Mouse (Mus musculus) left cerebral cortex, postnatal 36 days (tissue): ENCODE data around the gene Gm43064. TPM values are rescaled to one million over a fixed set of nuclear protein-coding genes. Genes with fewer than 3 reads are reported as not detected.

ENCODE experiments used
- total RNA-seq, 2 experiments: library from RNA; stranded (reverse); gene quantifications; 2 replicates each; pipeline ENCODE4 v1.2.3; 2021

The Gm43064 gene
- total RNA-seq, 2 experiments from 2014 or later, result 0.15 to 1.0 TPM

Other genes starting within 250 kb of the Gm43064 start
- 10 to 100 TPM; 19.0 to 24.1 TPM for gene Syt6, start 234.3 kb upstream of the Gm43064 start, total RNA-seq
- gene Atg4a-ps, start 163.5 kb upstream of the Gm43064 start, total RNA-seq, result under 1 TPM in 1 of 2 experiments, not detected in 1; 0.62 TPM
- gene Olfml3, start 71.6 kb upstream of the Gm43064 start, total RNA-seq, result 10 to 100 TPM; 12.7 to 13.3 TPM
- gene Gm10964, start 70.2 kb upstream of the Gm43064 start, total RNA-seq, result not detected
- 100 to 1,000 TPM; 110 to 129 TPM for gene Hipk1, start 18.0 kb upstream of the Gm43064 start, total RNA-seq
- gene Dclre1b, start 129 bp upstream of the Gm43064 start, total RNA-seq, result 10 to 100 TPM; 10.6 to 11.0 TPM
- 10 to 100 TPM; 12.1 to 14.3 TPM for gene Ap4b1, start 53 bp upstream of the Gm43064 start, total RNA-seq
- 1 to 10 TPM in 1 of 2 experiments, under 1 TPM in 1; 0.47 to 1.2 TPM for gene Bcl2l15, start 23.0 kb downstream of the Gm43064 start, total RNA-seq
- 1 to 10 TPM; 1.4 to 1.6 TPM for gene Ptpn22, start 50.2 kb downstream of the Gm43064 start, total RNA-seq
- gene Rsbn1, start 104.5 kb downstream of the Gm43064 start, total RNA-seq, result 10 to 100 TPM; 19.8 to 23.4 TPM
- 10 to 100 TPM; 41.2 to 53.3 TPM for gene Phtf1, start 158.5 kb downstream of the Gm43064 start, total RNA-seq